Mouse (Mus musculus) forelimb bud, embryonic 11.5 days (tissue): Measurements from ENCODE around the gene Oas1e.
A peak's percentile ranks its signal among the peaks of the same experiment; 100 is the strongest.

Experiments used
- DNase-seq: peaks from one replicate; pipeline ENCODE4 v3.0.0-alpha.2; 2012; ENCODE audit warnings: low read depth, low spot score

The Oas1e gene

DNA sequence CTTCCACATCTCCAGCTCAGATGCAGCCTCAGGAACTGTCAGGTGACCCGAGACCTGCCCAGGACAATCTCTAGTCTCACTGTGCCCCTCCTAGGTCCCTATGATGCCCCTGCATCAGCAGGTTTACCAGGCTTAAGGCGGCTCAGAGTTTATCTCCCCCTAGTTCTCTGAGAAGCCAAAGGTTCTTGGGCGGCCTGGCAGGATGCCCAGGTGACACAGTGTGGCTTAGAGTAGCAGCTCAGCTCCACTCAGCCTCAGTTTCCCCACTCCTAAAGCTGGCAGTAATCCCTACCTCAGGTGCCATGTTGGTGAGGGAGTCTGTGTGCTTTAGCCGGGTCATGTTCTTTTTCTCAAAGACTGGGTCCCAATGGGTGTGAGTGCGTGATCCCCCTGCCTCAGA is 18.5 kb downstream of the Oas1e start:
- DNase-seq: no peak

- no peak for DNase-seq
Measured at GRCm38 (mm10) chr5:120775287-120775985, 19.9 kb downstream of the Oas1e start.

- no peak for DNase-seq
Measured at GRCm38 (mm10) chr5:120769396-120769795, 25.9 kb downstream of the Oas1e start.

DNA sequence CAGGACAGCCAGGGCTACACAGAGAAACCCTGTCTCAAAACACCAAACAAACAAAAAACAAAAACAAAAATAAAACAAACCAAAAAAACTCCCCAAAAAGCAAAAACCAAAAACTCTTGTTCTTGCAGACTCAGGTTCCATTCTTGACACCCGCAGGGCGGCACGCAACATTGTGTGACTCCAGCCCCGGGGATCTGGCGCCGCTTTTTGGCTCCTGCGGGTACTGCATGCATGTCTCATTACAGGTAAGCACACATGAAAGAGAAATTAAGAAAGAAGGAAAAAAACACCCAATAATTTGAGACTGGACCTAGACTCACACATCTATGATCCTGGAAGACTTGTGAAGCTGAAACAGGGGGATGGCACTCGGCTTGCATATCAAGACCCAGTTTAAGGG is 30.3 kb downstream of the Oas1e start:
- no peak for DNase-seq

GRCm38 (mm10) chr5:120761901-120762300 is 33.4 kb downstream of the Oas1e start:
- peak; percentile 28 for DNase-seq

- DNase-seq: no peak
Measured at GRCm38 (mm10) chr5:120754215-120754614, 41.1 kb downstream of the Oas1e start.

DNA sequence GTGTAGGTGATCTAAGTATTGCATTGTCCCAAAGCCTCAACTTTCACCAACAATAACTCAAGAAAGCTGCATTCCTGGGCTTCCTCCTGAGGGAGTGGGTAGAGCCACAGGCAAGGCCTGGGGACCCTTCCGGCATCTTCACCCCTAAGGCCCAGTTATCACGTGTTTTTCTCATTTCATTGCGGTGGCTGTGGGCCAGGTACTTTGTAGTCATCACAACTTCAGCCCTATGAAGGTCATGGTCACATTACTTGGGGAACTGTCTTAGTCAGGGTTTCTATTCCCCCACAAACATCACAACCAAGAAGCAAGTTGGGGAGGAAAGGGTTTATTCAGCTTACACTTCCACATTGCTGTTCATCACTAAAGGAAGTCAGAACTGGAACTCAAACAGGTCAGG is 42.5 kb downstream of the Oas1e start:
- no peak for DNase-seq

DNA sequence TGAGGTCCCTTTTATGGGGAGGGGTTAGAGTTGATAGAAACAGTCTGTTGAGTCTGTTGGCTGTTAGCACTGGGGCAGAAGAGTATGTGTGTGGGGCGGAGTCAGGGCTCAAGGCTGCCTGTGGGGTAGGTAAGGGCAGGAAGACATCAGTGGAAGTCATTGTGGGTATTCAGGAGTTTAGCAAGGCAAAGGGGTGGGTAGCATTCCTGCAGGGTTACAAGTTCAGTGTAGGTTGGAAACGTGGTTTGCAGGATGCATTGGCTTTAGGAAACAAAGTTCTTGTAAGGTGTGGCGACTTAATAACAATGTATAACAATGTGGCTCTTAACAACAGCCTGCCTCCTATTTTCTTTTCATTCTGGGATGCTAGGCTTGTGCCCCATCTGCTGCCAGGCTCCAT is 44.1 kb downstream of the Oas1e start:
- DNase-seq: no peak

DNA sequence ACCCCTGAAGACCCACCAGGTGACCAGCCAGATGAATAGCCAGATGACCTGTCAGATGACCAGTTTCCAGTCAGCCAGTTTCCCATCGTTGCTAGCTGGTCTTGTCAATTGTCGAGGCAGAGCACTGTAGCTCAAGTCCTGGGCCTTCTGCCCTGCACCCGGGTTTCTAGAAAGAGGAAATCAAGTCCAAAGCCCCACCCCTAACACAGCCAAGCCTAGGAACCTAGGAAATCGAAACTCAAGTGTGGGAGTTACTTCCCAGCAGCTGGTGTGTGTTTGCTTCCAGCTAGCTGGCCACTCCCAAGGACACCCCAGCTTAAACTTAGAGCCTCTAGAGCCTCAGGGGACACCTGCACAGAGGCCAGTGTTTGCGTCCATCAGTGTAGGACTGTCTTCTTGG is 45.6 kb downstream of the Oas1e start, which contains the start of gene Oas2:
Gene Oas2, minus strand, starts transcription at position 166 of the 400 bp plus-strand sequence.
- DNase-seq: no peak

GRCm38 (mm10) chr5:120746451-120746850 is 48.9 kb downstream of the Oas1e start:
- peak; percentile 64 for DNase-seq

- peak; percentile 49 for DNase-seq
Measured at GRCm38 (mm10) chr5:120742125-120742524, 53.2 kb downstream of the Oas1e start.
